Mouse (Mus musculus) T-helper 2 cell (primary cell): Measurements from ENCODE around the gene Slc8a1.

Source experiments
- in situ Hi-C: fragments of 300-600 bp; cut with MboI, MseI; formaldehyde crosslinking; loops from one replicate; pipeline ENCODE4 v1.15.1; 2025; ENCODE audit warnings: high pct_unique_total_duplicates

Slc8a1 gene

DNA sequence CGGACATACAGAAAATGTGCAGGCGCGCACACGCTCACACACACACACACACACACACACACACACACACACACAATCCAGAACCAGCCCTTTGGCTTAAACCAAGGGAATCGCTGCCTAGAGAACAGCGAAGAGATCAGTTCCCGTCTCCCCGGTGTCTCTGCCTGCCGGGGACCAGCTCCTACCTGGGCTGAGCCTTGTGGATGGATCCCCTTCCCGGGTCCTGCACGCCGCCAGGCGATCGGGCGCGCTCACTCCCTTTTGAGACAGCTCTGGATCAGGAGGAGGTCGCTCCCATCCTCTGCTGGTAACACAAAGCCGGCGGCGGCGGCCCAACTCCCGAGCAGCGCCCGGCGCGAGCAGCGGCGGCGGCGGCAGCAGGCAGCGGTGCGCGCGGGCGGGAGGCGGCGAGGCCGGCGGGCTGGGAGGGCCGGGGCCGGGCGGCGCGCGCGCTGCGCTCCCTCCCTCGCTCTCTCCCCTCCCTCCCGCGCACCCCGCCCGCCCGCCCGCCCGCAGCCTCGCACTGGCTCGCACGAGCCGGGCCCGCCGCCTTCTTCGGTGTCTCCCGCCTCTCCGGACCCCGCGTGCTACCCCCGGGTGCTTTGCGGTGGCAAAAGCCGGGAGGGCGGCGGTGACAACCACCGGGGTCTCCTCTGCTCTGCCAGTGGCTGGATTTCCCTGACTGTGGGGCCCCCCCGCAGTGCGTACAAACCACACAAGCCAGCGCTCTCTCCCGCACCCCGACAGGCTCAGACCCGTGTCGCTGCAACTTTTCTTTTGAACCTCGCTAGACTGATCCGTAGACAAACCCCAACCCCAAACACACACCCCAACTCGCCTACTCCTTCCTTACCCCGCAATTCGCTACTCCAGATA, 68.1 kb downstream of the Slc8a1 start:
- in situ Hi-C loops = no loop called here

DNA sequence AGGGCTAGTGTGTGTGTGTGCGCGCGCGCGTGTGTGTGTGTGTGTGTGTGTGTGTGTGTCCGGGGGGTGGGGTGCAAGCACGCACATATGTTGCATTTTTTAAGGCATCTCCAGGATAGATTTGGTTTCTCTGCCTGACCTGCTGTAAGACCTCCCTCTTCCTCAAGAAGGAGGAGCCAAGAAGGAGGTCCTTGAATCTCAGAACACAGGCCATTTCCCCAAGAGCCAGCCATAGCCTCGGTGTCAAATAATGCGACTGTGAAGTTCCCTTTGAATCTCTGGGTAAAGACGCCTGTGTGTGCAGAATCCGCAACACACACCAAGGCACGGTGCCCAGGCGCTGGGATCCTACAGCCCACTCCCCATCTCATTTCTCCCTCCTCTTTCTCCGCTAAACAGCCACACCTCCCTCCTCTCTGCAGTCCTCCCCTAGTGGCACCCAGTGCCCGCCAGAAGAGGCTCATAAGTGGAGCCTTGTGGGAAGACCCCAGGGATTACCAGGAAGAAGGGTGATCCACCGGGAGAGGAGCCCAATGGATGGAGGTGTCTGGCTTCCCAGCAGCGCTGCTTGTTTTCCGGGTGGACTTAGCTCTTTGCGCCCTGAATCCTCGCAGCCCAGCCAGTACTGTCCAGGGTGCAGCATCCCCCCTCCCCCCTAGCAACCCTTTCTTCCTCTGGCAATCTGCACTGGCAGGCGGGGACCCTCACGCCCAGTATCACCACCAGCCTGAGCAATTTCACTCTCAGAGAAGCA, 68.9 kb downstream of the Slc8a1 start:
- in situ Hi-C loops = no loop called here

DNA sequence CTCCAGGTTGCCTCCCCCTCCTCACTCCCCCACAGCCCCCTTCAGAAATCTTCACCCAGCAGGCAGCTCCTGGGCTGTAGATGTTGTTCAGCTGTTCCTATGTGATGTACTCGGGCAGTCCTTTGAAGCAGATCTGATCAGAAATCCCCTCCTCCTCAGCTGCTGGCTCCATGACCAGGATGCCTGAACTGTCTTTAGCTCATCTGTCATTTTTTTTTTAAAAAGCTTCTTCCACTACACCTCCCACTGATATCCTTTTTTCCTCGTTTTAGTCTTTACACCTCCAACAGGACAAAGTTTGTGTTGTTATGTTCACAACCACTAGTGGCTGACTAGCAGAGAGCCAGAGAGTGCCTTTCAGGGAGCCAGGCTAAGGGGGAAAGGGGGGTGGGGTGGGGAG, 69.7 kb downstream of the Slc8a1 start:
- in situ Hi-C loops = no loop called here

DNA sequence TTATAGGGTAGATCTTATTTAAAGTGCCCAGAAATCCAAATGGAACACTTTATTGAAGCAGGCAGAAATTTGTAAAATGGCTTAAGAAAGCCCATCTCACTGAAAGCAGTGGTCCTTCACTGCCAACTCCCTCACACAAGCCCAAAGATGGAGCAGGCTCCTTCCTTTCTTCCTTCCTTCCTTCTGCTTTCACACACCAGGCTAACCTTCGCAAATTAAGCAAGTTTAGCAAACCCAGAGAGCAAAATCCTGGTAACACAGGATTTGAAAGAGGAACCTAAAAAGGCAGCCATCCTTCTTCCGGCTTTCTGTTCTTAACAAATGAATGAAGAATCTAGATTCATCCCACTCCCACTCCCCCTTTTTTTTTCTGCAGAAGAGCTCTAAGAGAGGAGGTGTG, 70.2 kb downstream of the Slc8a1 start:
- in situ Hi-C loops = no loop called here

DNA sequence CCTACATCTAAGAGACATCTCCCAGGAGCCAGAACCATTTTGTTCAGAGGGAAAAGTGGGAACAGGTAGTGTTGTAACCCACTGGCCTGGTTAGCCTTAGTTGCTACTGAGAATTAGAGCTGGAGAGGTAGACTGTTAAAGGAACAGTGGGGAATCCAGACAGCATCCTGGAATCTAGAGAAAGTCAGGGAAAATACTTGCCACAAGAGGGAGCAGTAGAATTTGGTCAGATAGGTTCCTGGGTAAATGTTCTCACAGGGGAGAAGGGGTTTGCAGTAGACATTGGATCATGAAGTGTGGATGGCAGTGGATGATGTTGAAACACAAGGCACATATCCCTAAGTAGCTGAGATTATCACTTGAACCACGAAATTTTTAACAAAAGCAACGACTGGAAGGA, 71.6 kb downstream of the Slc8a1 start:
- in situ Hi-C loops = no loop called here

DNA sequence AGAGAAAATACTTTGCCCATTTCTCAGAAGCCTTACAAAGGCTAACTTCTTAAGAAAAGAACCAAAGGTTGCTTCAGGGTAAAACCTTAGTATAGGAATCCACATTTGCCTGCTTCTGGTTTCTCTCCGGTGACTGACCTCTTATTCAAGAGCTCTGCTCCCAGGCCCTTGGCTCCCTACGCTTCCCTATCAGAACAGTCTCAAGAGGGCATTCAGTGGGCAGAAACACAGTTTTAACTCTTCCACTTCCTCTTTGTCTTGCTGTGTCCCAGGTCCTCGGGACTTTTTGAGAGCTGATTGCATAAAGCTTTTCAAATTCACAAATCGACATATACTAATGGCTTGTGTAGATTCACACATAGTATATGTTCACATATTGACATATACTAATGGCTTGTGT, 73.3 kb downstream of the Slc8a1 start:
- in situ Hi-C loops = no loop called here

DNA sequence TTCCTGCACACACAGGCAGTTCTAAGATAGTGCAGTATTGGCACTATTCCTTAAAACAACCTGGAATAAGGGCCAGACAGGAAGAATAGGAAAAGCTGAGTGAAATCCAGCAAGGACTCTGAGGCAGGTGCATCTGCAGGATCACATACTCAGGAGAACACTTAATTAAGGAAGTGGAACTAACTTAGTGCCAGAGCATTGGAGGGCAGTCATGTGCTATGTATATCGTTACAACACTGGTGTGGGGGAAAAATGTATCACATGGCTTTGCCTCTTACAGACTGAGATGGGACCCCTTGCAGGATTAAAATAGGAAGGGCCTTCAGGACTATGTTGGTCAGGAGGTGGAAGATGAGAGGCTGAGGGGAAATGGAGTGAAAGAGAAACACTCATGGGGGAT, 80.3 kb downstream of the Slc8a1 start:
- in situ Hi-C loops = no loop called here

DNA sequence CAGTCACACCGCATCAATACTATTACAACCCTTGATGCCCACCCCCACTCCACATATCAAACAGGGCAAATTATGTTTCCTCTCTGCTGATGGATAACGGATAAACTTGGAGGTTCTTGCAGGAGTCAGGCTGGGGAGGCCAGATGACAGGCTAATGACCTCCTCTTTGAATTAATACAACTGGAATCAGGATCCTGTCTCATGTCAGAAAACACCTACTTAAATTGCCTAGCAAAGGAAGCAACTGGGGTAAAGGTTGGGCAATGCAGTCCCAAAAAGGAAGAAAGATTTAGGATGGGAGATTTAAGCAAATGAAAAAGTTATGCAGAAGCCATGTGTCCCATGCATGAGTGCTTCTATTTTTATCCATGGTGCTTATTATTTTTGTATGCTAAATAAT, 83.6 kb downstream of the Slc8a1 start:
- in situ Hi-C loops = no loop called here

DNA sequence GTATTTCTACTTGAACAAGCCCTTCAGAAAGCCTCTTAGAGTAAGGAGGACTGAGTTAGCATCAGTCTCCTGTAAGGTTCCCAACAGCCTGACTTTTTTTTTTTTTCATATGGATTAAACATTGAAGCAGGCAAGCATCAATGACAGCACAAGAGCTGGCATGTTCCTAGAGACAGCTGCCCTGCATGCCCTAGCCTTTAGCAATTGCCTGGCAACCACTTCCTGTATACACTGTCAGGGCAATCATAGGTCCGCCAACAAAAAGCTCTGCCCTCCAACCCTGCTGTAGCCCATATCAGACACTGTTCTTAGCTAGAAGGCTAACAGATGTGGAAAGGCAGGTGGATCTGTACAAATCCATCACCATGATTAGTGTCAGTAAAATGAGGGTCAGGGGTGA, 85.2 kb downstream of the Slc8a1 start:
- in situ Hi-C loops = no loop called here

DNA sequence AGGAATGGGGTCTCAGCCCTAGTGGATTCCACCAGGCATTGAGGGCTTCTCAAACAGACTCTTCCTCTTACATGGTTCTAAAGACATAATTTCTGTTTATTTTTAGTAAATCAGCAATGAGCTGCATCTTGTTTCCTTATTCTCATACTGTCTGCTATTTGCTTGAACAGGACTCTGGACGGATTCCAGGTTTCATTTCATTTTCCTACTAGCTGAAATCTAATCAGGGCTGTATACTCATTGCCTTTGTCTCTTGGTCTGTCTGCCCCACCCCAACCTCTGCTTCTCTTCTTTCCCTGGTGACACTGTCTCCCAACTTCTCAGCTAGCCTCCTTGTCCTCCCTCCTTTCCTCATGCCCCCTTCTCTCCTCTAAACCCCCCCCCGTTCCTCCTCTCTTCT, 101.4 kb downstream of the Slc8a1 start:
- in situ Hi-C loops = no loop called here

DNA sequence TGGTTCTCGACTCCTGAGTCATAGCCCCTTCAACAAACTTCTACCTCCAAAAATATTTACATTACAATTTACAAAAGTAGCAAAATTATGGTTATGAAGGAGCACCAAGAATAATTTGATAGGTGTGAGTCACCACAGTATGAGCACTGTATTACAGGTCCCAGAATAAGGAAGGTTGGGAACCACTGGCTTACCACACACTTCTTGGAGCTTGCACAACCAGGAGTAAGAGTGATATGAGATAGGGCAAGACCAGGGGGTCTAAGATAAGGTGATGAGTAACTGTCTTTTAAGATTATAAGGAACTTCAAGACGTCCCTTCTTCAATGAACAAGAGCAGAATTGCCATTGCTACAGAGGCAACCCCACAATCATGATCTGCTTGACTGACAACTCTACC, 107.7 kb downstream of the Slc8a1 start:
- in situ Hi-C loops = no loop called here

DNA sequence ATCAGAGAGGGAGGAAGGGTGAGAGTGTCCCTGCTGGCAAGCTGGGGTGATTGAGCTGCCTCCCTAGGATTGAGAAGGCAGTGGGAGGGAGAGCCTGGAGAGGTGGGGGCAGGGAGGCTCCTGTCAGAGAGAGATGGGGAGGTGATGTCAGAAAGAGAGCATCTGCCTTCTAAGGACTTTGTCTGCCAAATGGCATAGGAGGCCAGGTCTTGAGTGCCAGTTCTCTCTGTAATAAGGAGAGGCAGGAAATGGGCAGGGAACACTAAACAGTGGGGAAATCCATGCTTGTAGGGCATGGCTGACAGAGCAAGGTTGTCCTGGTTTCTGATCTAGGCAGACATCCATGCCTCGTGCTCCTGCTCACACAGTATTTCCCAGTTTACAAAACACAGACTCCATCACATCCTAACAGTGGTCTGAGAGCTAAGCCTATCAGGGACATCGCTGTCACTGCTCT, 117.0 kb downstream of the Slc8a1 start:
- in situ Hi-C loops = no loop called here

DNA sequence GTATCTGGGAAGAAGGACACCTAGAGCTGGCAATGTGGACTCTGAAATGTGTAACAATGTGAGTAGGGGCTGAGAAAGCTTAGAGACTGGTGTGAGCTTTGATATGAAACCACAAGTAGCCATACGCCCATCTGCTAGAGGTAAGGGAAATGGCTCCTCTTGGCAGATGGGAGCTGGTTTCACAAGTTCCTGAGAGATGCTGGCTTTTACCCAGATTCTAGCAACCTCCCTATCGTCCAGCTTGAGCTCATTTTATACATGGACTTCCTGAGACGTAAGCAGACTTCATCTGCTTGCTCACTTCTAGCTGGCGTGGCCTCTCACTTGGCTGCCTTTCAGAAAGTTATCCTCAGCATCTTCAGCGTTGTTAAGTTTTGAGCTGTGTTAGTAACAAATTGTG, 119.7 kb downstream of the Slc8a1 start:
- in situ Hi-C loops = no loop called here

DNA sequence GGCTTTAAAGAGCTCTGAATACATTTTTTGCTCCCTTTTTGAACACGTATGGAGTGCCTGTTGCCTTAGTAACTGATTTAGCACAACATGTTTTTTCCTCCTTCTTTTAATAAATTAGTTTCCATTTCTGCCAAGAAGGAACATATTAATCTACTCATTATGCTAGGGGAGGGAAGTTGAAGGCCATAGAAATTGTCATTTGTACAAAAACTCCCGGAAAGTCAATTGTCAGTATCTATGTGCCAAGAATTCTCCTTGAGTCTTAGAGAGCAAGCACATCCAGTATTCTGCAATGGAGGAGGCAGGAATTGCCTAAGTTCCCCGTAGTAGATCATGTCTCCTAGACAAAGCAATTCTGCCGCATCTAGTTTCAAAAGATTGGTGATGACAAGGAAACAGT, 121.9 kb downstream of the Slc8a1 start:
- in situ Hi-C loops = no loop called here

DNA sequence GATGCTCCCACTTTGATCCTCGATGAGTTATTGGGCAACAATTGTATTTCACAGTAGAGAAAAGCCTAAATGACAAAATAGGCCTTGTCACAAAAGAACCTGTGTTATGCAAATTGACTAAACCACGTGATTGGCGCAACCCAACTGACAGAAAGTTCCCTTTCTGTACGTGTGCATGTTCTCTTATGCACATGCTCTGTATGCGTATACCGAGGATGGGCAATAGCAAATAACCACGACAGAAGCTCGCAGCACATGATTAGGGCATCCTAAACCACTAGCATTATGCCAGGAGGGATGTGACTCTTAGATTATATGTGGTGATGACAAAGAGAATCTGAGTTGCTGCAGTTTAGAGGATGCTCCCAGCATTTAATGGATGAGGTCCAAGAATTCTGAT, 122.8 kb downstream of the Slc8a1 start:
- in situ Hi-C loops = no loop called here

DNA sequence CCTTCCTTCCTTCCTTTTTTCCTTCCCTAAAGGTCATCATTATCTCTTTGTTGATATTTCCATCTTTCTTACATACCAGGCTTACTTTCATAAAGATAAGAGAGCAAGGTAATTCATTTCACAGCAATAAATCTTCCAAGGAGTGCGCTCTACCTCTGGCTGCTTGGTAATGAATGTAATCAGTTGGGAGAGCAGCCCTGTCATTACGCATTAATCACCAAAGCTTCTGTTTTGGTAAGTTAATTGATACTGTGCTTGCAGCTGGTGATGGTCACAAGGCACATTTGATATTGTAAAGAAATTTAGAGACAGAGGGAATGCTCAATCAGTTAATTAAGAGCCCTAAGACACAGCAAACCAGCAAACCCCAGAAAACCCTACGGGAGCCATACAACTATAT, 130.7 kb downstream of the Slc8a1 start:
- in situ Hi-C loops = no loop called here

DNA sequence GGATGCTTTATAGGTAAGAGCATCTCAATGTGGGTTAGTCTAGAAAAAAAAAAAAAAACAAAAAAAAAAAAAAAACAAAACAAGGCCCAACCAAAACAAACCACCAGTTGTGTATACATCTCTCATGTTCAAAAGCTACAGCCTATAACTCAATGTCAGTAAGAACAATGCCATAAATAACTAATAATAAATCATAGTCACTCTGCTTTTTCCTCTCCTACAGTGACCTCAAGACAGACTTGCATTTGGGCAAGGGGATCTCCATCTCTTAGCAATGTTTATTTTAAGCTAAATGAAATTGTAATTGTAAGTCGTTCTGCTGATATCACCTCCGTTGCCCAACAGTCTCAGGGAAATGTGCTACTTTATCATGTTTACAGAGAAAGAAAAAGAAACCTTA, 132.1 kb downstream of the Slc8a1 start:
- in situ Hi-C loops = no loop called here

DNA sequence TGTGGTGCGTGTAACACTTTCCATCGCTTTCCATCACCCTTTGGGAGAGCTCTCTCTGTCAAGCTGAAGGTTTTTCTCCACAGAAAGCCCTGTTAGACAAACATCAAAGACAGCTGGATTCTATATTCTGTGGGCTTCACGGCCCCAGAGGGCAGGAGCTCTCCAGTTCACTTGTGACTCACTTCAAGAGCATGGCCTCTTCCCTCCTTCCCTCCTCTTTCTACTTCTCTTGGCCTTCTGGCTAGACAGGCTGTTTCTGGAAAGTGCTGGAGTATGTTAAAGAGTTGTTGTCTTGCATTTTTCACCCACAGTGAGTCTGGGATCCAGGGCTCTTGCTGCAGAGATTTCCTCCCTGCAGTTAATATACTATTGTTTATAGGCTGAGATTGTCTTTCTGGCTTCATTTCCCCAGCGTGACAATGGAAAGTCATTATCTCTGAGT, 132.9 kb downstream of the Slc8a1 start:
- in situ Hi-C loops = no loop called here

DNA sequence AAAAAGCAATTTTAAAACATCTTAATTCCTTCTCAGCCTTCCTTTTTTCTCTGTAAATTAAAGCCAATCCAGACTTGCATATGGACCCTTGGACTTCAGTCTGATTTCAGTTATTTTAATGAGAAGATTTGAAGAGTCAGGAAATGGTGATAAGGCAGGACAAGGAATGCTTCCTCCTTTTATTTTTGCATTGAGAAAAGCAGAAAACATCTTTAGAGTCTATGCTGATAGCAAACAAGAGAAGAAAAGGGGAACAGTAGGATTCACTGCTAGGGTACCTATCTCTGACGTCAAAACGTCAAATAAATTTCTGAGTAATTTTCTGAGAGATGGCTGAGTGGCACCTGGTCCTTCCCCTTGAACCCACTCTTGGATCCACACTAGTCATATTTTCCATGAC, 139.1 kb downstream of the Slc8a1 start:
- in situ Hi-C loops = no loop called here

DNA sequence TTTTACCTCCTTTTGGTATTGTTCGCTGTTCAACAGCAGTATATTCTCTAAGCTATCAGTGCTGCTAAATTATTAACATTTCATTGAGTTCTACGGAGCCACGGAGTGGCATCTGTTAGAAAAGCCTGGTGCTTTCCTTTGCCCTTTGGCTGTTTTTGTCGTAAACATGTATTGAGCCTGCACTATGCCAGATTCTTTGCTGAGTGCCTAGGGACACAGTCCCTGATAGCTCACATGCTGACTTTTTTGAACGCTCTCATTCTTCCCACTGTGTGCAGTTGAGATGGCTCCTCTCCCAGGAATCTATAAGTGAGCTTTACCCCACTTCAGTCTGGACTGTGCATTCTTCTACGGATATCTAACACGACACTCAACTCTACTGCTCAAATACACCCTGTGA, 148.4 kb downstream of the Slc8a1 start:
- in situ Hi-C loops = no loop called here

DNA sequence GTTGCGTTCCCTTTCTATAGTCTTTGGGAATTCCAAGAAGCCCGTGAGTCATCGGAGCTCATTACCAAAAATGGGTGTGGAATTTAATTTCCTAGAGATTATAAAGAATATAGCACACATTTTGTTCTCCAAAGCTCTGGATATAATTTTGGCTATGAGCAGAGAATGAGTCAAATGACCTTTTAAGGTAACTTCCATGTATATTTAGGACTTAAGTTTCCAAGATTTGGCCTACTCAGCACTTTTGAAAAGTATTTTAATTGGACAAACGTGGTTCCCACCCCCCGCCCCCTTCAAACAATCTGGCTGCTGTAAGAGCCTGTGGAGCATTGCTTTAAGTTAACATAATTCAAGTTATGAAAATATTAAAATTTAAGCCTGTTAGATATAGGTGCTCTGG, 151.4 kb downstream of the Slc8a1 start:
- in situ Hi-C loops = no loop called here

DNA sequence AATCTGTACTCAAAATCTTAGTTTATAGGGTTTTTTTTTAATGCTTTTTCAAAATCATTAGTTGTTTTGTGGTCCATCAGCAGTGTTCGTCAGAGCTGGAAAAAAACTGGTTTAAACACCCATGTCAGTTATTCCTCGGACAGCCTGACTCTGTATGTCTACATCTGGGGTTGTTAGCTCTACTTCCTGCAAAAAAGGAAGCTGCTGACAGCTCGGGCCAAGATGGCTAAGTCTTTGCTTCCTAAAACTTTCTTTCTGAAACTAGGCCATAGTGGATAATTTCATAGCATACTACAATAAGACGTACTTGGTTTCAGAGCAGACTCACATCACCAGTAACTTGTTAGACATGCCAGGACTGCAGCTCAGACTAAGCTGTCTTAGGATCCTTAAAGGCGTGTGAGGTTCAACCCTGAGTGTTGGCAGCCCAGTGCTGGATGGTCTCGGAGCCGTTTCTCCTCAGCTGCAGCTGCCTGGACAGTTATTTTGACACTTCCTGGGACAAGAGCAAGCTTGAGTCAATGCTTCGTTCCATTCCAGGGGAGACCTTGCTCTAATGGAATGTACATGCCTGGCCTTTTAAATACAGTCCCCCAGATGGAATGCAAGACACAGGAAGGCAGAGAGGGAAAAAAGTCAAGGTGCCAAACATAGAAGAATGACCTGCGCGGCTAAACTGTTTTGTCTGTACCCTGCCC, 158.3 kb downstream of the Slc8a1 start:
- in situ Hi-C loops = no loop called here
